Mouse (Mus musculus) MEL (cell line): ENCODE results near the gene Fam219a. TPM values are rescaled to one million over a fixed set of nuclear protein-coding genes. Genes with fewer than 3 reads are reported as not detected.

Experiments
- DNase-seq: peaks from one replicate; pipeline ENCODE4 v3.0.0; 2011; ENCODE audit warnings: low read depth, low spot score
- H3K27ac ChIP-seq: 2 replicates; pipeline ENCODE4 v1.5.1; 2012; ENCODE audit warnings: low read depth, mild to moderate bottlenecking, control low read depth, low read length, moderate library complexity; ENCODE audit not compliant: control insufficient read depth
- H3K27me3 ChIP-seq, 2 experiments: fragments of 150-350 bp in 1 of 2; sonication (generic) in 1 of 2; 2 replicates each; pipeline ENCODE4 v1.6.1; 2012; ENCODE audit warnings: low read length in 2 of 2, mild to moderate bottlenecking in 2 of 2, improper control_type of control experiment in 1 of 2, moderate library complexity in 1 of 2; ENCODE audit not compliant: insufficient read depth in 2 of 2, control insufficient read depth in 1 of 2
- H3K36me3 ChIP-seq, 2 experiments: 2 replicates each; pipeline ENCODE4 v1.6.1; 2012 to 2014; ENCODE audit warnings: low read length in 2 of 2, improper control_type of control experiment in 1 of 2, inconsistent platforms in 1 of 2, mild to moderate bottlenecking in 1 of 2; ENCODE audit not compliant: insufficient read depth in 2 of 2, control insufficient read depth in 1 of 2
- H3K4me1 ChIP-seq, 2 experiments: fragments of 150-350 bp in 1 of 2; sonication (generic) in 1 of 2; 2 replicates each; pipeline ENCODE4 v1.6.1; 2012; ENCODE audit warnings: low read length in 2 of 2, improper control_type of control experiment in 1 of 2, mild to moderate bottlenecking in 1 of 2; ENCODE audit not compliant: insufficient read depth in 2 of 2, control insufficient read depth in 1 of 2
- H3K4me3 ChIP-seq, 2 experiments: fragments of 150-350 bp in 1 of 2; sonication (generic) in 1 of 2; 2 replicates each; pipeline ENCODE4 v1.5.1; 2012; ENCODE audit warnings: low read depth in 2 of 2, low read length in 2 of 2, mild to moderate bottlenecking in 2 of 2, moderate library complexity in 2 of 2, control low read depth in 1 of 2, improper control_type of control experiment in 1 of 2; ENCODE audit not compliant: control insufficient read depth in 1 of 2, insufficient read depth in 1 of 2
- H3K79me2 ChIP-seq: 2 replicates; pipeline ENCODE4 v1.6.1; 2012; ENCODE audit warnings: mild to moderate bottlenecking, low read length, moderate library complexity; ENCODE audit not compliant: control insufficient read depth, poor library complexity, insufficient read depth
- H3K9ac ChIP-seq: 2 replicates; pipeline ENCODE4 v1.6.1; 2012; ENCODE audit warnings: low read depth, mild to moderate bottlenecking, control low read depth, low read length, moderate library complexity; ENCODE audit not compliant: control insufficient read depth, poor library complexity, severe bottlenecking
- H3K9me3 ChIP-seq: fragments of 150-350 bp; sonication (generic); replicated peaks from 2 replicates; pipeline ENCODE4 v1.6.1; 2012; ENCODE audit warnings: mild to moderate bottlenecking, low read length, improper control_type of control experiment, moderate library complexity; ENCODE audit not compliant: insufficient read depth
- E2F4 ChIP-seq: IDR thresholded peaks from 2 replicates; pipeline ENCODE4 v1.6.1; 2011; ENCODE audit warnings: low read depth, low read length, improper control_type of control experiment, borderline replicate concordance
- EP300 ChIP-seq, 2 experiments: IDR thresholded peaks; 2 replicates each; pipeline ENCODE4 v1.6.1; 2011; ENCODE audit warnings: improper control_type of control experiment in 2 of 2, low read length in 2 of 2, low read depth in 1 of 2, mild to moderate bottlenecking in 1 of 2
- GABPA ChIP-seq: IDR thresholded peaks from 2 replicates; pipeline ENCODE4 v1.6.1; 2012; ENCODE audit warnings: low read depth, mild to moderate bottlenecking, inconsistent platforms, low read length, improper control_type of control experiment, moderate library complexity
- GATA1 ChIP-seq: IDR thresholded peaks from 2 replicates; pipeline ENCODE4 v1.6.1; 2011; ENCODE audit warnings: low read depth, low read length, improper control_type of control experiment
- MEF2A ChIP-seq: IDR thresholded peaks from 2 replicates; pipeline ENCODE4 v1.6.1; 2014; ENCODE audit warnings: low read depth, mild to moderate bottlenecking, inconsistent platforms, low read length, improper control_type of control experiment; ENCODE audit not compliant: poor library complexity, insufficient replicate concordance, severe bottlenecking; ENCODE audit errors: extremely low read depth
- MXI1 ChIP-seq: IDR thresholded peaks from 2 replicates; pipeline ENCODE4 v1.6.1; 2011; ENCODE audit warnings: mild to moderate bottlenecking, low read depth, low read length, improper control_type of control experiment
- NELFE ChIP-seq: IDR thresholded peaks from 2 replicates; pipeline ENCODE4 v1.6.1; 2011; ENCODE audit warnings: low read depth, low read length, improper control_type of control experiment
- NRF1 ChIP-seq: IDR thresholded peaks from 2 replicates; pipeline ENCODE4 v1.6.1; 2014; ENCODE audit warnings: low read depth, mild to moderate bottlenecking, inconsistent platforms, low read length, improper control_type of control experiment, moderate library complexity; ENCODE audit not compliant: poor library complexity, insufficient read depth, severe bottlenecking
- POLR2AphosphoS5 ChIP-seq: IDR thresholded peaks from 2 replicates; pipeline ENCODE4 v1.6.1; 2012; ENCODE audit warnings: low read depth, borderline replicate concordance, mild to moderate bottlenecking, inconsistent platforms, low read length, moderate library complexity, mixed read lengths
- TAL1 ChIP-seq: IDR thresholded peaks from 2 replicates; pipeline ENCODE4 v1.6.1; 2012; ENCODE audit warnings: mild to moderate bottlenecking, inconsistent platforms, low read length, moderate library complexity, mixed read lengths
- TBP ChIP-seq: IDR thresholded peaks from 2 replicates; pipeline ENCODE4 v1.8.0; 2011; ENCODE audit warnings: low read depth, low read length, improper control_type of control experiment
- TCF12 ChIP-seq: IDR thresholded peaks from 2 replicates; pipeline ENCODE4 v1.6.1; 2014; ENCODE audit warnings: low read depth, mild to moderate bottlenecking, inconsistent platforms, low read length, improper control_type of control experiment, moderate library complexity
- UBTF ChIP-seq: IDR thresholded peaks from 2 replicates; pipeline ENCODE4 v1.6.1; 2012; ENCODE audit warnings: low read depth, mild to moderate bottlenecking, inconsistent platforms, low read length, improper control_type of control experiment, moderate library complexity, borderline replicate concordance; ENCODE audit not compliant: insufficient read depth
- USF2 ChIP-seq, 2 experiments: IDR thresholded peaks; 2 replicates each; pipeline ENCODE4 v1.6.1; 2011 to 2012; ENCODE audit warnings: improper control_type of control experiment in 2 of 2, low read length in 2 of 2, borderline replicate concordance in 1 of 2, inconsistent platforms in 1 of 2, low read depth in 1 of 2, mild to moderate bottlenecking in 1 of 2; ENCODE audit not compliant: insufficient read depth in 1 of 2
- ZC3H11A ChIP-seq: IDR thresholded peaks from 2 replicates; pipeline ENCODE4 v1.6.1; 2012; ENCODE audit warnings: low read depth, mild to moderate bottlenecking, inconsistent platforms, low read length, improper control_type of control experiment
- ZKSCAN1 ChIP-seq: IDR thresholded peaks from 2 replicates; pipeline ENCODE4 v1.6.1; 2012; ENCODE audit warnings: low read depth, mild to moderate bottlenecking, inconsistent platforms, low read length, improper control_type of control experiment, moderate library complexity
- polyA plus RNA-seq, 2 experiments: library from polyadenylated mRNA; stranded (reverse) in 1 of 2; unstranded in 1 of 2; fragments of >175 nt in 1 of 2; fragments of >200 nt in 1 of 2; gene quantifications; 2 replicates each; pipeline versions ENCODE4 v1.2.1 to v1.2.4; 2012; ENCODE audit warnings: low replicate concordance in 2 of 2, low read depth in 1 of 2; ENCODE audit not compliant: insufficient read length in 2 of 2, insufficient read depth in 1 of 2, missing spikeins in 1 of 2
- total RNA-seq: library from RNA; depleted of rRNA; stranded (reverse); fragments of 300-350 nt; gene quantifications from 2 replicates; pipeline ENCODE4 v1.2.3, GENCODE M21; 2012

Fam219a gene
- total and polyA plus RNA-seq, 3 experiments: 0.85 to 3.8 TPM; not detected in 1

- Histone ChIP-seq H3K9me3 (no peaks in the 10 kb centered on the region), H3K79me2 (no peaks in the 10 kb centered on the region)
- DNase-seq: no peak
- TF ChIP-seq ZKSCAN1 (no peak), GATA1 (no peak), UBTF (no peak), GABPA (no peak)
- TF ChIP-seq, all 39 proteins: peak for 0
- no peak overlapping the region for H3K27ac ChIP-seq
- peaks cover 0 to 8% of the 10 kb centered on the region in 2 experiments; a peak in 3 of 4 replicates for H3K4me1 ChIP-seq
- H3K9ac ChIP-seq: no peak overlapping the region
- H3K27me3 ChIP-seq: no peaks in the 10 kb centered on the region
- H3K4me3 ChIP-seq: no peak overlapping the region
- peaks cover 0 to 5% of the 10 kb centered on the region in 2 experiments; a peak in 2 of 4 replicates for H3K36me3 ChIP-seq
Measured at GRCm38 (mm10) chr4:41498921-41499391, 70.4 kb downstream of the Fam219a start.

GRCm38 (mm10) chr4:41497995-41498845 is 71.1 kb downstream of the Fam219a start:
- H3K27me3 ChIP-seq: no peaks in the 10 kb centered on the region
- no peak overlapping the region for H3K27ac ChIP-seq
- no peak for DNase-seq
- no peak overlapping the region for H3K9ac ChIP-seq
- peaks cover 0 to 6% of the 10 kb centered on the region in 2 experiments; a peak in 2 of 4 replicates for H3K4me1 ChIP-seq
- H3K79me2 ChIP-seq: no peaks in the 10 kb centered on the region
- H3K36me3 ChIP-seq: peaks cover 0 to 2% of the 10 kb centered on the region in 2 experiments; a peak in 2 of 4 replicates
- TF ChIP-seq TAL1 (no peak), TCF12 (no peak), POLR2AphosphoS5 (no peak), MXI1 (no peak), TBP (no peak)
- no peaks in the 10 kb centered on the region for H3K9me3 ChIP-seq
- no peak overlapping the region for H3K4me3 ChIP-seq

GRCm38 (mm10) chr4:41497579-41497978 is 71.8 kb downstream of the Fam219a start:
- Histone ChIP-seq H3K27me3 (no peaks in the 10 kb centered on the region), H3K4me3 (no peak overlapping the region), H3K36me3 (peaks cover 0 to 2% of the 10 kb centered on the region in 2 experiments; a peak in 2 of 4 replicates), H3K9me3 (no peaks in the 10 kb centered on the region), H3K79me2 (no peaks in the 10 kb centered on the region), H3K27ac (no peak overlapping the region), H3K9ac (no peak overlapping the region), H3K4me1 (peaks cover 0 to 6% of the 10 kb centered on the region in 2 experiments; a peak in 1 of 4 replicates)
- TF ChIP-seq GABPA (no peak), NRF1 (no peak), NELFE (no peak), E2F4 (no peak), UBTF (no peak), USF2 (IDR thresholded peaks at IDR 0.05; ENCODE audit: borderline replicate concordance in 1 of 2, insufficient read depth in 1 of 2, low read depth in 1 of 2, low read length in 2 of 2) (no peak), MEF2A (no peak), ZC3H11A (no peak), GATA1 (no peak), POLR2AphosphoS5 (no peak), TCF12 (no peak), EP300 (IDR thresholded peaks at IDR 0.05; ENCODE audit: low read depth in 1 of 2, low read length in 2 of 2) (no peak)
- no peak for DNase-seq
